Mouse (Mus musculus) lung, adult 2 months (tissue): ENCODE results near the gene Nudt2.

Experiments used
- CTCF ChIP-seq: fragments of 200-500 bp; IDR thresholded peaks from 2 replicates; pipeline ENCODE4 v1.5.1; 2011; ENCODE audit warnings: mild to moderate bottlenecking, low read length, control low read depth; ENCODE audit not compliant: insufficient read depth
- POLR2A ChIP-seq: fragments of 200-500 bp; IDR thresholded peaks from 2 replicates; pipeline ENCODE4 v1.6.1; 2011; ENCODE audit warnings: low read depth, mild to moderate bottlenecking, control low read depth, low read length, borderline replicate concordance; ENCODE audit errors: extremely low read depth

- TF ChIP-seq CTCF = no peak
- no peak for TF ChIP-seq POLR2A
These were observed 22.1 kb upstream of the Nudt2 start for GRCm38 (mm10) chr4:41442790-41443302.
